Mouse (Mus musculus) thymus, adult 2 months (tissue): Measurements from ENCODE around the gene Capn11.

ENCODE experiments used
- CTCF ChIP-seq: fragments of 200-500 bp; IDR thresholded peaks from 2 replicates; pipeline ENCODE4 v1.5.1; 2012; ENCODE audit warnings: mild to moderate bottlenecking, control low read depth, low read length, moderate library complexity, borderline replicate concordance; ENCODE audit not compliant: control insufficient read depth, poor library complexity, insufficient read depth; ENCODE audit errors: extremely low read depth
- POLR2A ChIP-seq: fragments of 200-500 bp; IDR thresholded peaks from 2 replicates; pipeline ENCODE4 v1.6.1; 2012; ENCODE audit warnings: mild to moderate bottlenecking, low read length, control low read depth, moderate library complexity; ENCODE audit not compliant: control insufficient read depth, poor library complexity, insufficient read depth; ENCODE audit errors: extremely low read depth

GRCm38 (mm10) chr17:45628885-45629855 lies 30.0 kb downstream of the Capn11 start:
- TF ChIP-seq POLR2A: no peak
- TF ChIP-seq CTCF: no peak
